Mouse (Mus musculus) cerebellum, adult 11-12 months (tissue): ENCODE data around the gene Vwa8.

Experiments used
- DNase-seq: peaks from one replicate; pipeline ENCODE4 v3.0.0; 2022

Gene Vwa8

GRCm38 (mm10) chr14:79231677-79232076 lies 382.8 kb downstream of the Vwa8 start:
- DNase-seq: peak; percentile 73

- no peak for DNase-seq
These were observed 384.8 kb downstream of the Vwa8 start for GRCm38 (mm10) chr14:79233697-79234096.

- no peak for DNase-seq
These were observed 385.7 kb downstream of the Vwa8 start for GRCm38 (mm10) chr14:79234513-79234912.

- no peak for DNase-seq
These were observed 386.3 kb downstream of the Vwa8 start for GRCm38 (mm10) chr14:79235157-79235556.

GRCm38 (mm10) chr14:79236261-79236660 lies 387.4 kb downstream of the Vwa8 start:
- DNase-seq: no peak

GRCm38 (mm10) chr14:79239402-79239801 lies 390.6 kb downstream of the Vwa8 start:
- no peak for DNase-seq

GRCm38 (mm10) chr14:79241057-79241570 lies 392.3 kb downstream of the Vwa8 start:
- no peak for DNase-seq

- DNase-seq: no peak
These were observed 393.0 kb downstream of the Vwa8 start for GRCm38 (mm10) chr14:79241656-79242385.

GRCm38 (mm10) chr14:79242386-79242720 lies 393.5 kb downstream of the Vwa8 start:
- DNase-seq: no peak

GRCm38 (mm10) chr14:79243038-79243883 lies 394.4 kb downstream of the Vwa8 start:
- no peak for DNase-seq

- no peak for DNase-seq
These were observed 395.7 kb downstream of the Vwa8 start for GRCm38 (mm10) chr14:79244571-79244970.

- DNase-seq: no peak
These were observed 403.0 kb downstream of the Vwa8 start for GRCm38 (mm10) chr14:79251727-79252285.
